Mouse (Mus musculus) cerebellum, adult 11 months (tissue): Measurements from ENCODE around the gene Olfr1406.
"Not testable (repeated sequence)": the region's sequence is repeated elsewhere in the genome, so short reads cannot be mapped to it uniquely, and the experiment has no call there.

Source experiments
- DNase-seq: peaks from one replicate; pipeline ENCODE4 v3.0.0; 2022

Olfr1406 gene

DNA sequence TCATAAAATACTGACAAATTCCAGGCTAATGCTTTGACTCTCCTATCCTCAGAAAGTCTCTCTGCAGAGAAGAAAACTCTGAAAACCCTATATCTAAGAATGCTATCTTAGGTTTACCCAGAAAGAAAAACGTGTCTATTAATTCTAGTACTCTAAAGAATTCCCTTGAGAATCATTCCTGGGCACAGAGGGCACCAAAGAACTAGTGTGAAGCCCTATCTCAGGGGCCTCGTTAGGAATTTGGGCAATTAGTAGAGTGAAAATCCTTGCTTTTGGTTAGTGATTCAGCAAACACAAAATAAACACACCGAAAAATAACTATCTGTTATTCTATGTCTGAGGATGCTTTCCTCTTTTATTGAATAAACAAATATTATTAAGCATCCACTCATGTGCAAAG lies at the start of gene Olfr1406:
Gene Olfr1406 (minus strand): TSS at position 101 of the 400 bp plus-strand sequence.
- no peak for DNase-seq

DNA sequence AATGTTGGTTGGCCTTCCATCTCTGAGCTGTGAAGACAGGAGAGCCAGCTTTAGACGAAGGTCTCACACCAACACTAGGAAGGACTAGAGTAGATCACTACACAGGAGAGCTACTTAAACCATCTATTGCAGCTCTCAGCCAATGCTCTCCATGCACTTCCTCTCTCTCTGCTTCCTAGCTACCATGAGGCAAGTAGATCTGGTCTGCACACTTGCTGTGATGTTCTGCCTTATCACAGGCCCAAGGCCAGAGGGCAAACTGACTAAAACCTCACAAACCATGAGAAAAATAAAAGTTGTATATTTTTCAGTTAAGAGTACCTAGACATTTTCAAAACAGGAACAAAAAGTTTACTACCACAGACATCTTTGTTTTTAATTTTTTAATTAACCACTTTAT lies 46.6 kb upstream of the Olfr1406 start:
- not testable (repeated sequence) for DNase-seq

DNA sequence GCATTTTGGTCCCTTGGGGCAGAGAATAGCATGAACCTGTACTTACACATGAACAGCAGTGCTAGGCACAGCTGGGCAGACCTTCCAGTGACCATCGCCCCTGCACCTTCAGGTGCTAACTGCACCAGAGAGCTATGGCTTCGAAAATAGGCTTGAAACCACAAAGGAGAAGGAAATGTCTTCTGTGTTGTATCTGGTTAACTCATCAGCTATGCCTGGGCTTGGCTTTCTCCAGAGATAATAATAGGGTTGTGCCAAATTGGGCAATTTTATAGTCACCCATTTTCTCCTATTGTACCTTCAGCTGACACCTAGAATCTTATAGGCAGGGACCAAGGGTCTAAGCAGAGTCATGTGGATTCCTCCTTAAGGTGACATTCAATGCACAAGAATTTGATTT lies 36.6 kb upstream of the Olfr1406 start, which contains the start of gene Fcer1a:
Gene Fcer1a (minus strand): TSS at position 134 of the 400 bp plus-strand sequence.
- DNase-seq = no peak

DNA sequence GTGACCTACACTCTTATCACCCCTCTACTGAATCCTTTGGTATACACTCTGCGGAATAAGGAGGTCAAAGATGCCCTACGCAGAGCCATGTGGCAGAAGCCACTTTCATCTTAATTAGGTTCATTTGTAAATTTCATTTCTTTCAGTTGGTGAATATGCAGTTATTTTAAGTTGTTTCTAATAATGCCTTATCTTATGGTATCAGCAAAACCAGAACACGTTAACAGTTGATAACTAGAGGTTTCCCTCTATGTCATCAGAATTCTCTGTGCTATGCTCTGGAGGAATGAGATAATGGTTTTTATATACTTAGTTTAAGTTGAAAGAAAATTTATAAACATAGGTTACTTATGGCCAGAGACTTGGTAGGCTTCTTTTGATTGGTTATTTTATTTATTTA lies 26.0 kb upstream of the Olfr1406 start:
- no peak for DNase-seq

DNA sequence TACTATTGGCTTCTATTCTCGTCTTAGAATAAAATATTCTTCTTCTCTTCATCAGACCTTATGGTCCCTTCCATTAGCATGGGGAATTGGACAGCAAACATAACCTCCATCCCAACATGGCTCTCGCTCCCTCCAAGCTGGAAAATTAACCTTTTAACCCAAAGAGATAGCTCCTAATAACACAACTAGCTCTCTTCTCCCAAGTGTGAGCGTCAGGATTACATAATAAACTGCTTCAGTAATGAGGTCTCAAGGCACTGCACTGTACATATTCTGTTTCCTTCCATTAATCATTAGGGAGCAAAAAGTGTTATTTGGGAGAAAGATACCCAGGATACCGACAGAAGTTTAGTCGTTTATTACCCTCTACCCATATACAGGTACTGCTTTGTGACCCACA lies 21.7 kb upstream of the Olfr1406 start, which contains the start of gene Olfr1404:
Gene Olfr1404 (plus strand): TSS at position 301 of the 400 bp plus-strand sequence.
- no peak for DNase-seq

DNA sequence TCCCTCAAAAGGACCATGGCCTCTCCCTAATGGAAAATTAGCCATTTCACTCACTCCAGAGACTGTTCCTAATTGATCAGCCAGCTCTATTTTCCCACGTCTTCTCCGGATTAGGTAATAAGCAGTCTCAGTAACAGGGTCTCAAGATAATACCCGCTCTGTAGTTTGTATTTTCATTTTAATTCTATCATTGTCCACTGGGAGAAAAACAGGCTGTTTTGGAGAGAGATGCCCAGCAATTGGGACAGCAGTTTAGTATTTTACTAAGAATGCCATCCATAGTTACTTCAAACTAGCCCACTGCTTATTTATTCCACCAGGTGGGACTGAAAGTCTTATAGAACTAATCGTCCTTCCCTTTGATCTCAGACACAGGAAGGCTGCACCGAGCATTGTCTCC lies 7.1 kb upstream of the Olfr1406 start, which contains the start of gene Olfr218:
Gene Olfr218 (plus strand): TSS at position 301 of the 400 bp plus-strand sequence.
- DNase-seq = no peak

DNA sequence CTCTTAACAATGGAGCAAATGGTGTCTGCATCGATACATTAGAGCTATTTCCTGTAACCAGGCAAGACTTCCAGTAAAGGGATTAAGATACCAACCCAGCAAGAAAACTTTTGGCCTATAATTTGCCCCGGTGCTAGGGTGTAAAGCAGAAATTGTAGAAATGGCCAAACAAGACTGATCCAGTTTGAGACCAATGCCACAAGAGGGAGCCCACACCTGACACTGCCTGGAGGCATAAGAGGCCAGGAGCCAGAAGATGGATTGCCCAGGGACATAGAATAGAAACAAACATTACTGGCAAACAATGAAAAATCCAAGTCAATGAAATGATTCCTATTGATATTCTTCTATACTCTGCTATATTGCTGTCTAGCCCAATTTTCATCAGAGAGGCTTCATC lies 5.9 kb upstream of the Olfr1406 start:
- no peak for DNase-seq

DNA sequence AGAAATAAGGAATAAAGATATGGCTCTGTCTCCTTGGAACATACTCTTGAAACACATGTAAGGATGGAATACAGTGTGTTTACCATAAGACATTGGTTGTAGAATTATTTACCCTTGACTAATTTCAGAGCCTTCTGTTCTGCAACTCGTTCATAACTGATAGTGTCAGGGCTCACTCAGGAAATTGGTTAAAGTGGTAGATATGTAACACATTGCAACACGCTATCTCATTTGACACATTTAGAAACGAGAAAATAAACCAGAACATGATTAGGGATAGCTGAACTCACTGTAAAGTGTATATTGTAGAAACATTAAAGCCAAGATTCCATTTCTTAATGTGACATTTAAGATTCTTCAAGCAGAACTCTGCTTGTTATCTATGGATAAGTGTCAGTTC lies 1.6 kb upstream of the Olfr1406 start:
- no peak for DNase-seq

DNA sequence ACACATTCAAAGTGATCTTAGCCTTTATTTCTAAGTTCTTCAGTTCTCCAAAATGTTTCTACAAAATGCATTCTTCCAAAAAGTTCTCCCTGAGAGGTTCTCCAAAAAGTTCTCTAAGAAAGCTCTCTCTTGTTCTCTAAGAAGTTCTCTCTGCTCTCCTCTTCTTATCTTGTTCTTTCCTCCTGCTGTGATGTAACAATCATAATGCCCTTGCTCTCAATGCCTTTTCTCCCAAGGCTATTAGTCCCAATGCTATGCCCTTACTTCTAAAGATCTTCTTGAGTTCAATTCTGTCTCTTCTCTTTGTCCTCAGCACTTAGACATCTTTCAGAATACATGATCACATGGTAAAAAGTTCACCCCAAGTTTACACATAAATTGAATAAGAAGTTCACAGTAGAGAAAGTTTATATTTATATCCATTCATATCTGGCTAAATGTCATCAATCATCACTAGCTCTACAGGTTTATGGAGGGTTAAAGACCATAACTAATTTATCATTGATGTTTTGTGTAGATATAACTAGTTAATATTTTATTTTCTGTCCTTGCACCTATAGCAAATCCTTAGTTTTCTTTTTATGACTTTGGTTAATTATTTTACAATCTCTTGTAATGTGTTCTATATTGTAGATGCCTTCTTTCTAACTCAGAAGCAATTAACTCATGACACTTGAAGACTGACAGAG lies 16.1 kb downstream of the Olfr1406 start:
- DNase-seq = no peak

DNA sequence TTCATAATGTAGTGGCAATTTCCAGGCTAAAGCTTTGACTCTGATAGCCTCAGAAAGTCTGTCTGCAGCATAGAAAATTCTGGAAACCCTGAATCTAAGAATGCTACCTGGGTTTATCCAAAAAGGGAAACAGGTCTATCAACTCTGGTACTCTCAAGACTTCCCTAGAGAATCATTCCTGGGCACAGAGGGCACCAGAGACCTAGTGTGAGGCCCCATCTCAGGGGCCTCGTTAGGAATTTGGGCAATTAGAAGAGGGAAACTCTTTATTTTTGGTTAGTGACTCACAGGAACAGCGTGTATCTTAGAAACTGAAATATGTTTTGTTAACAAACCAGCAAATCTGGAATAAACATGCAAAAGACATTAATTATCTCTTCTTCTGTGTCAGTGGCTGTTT lies 53.2 kb downstream of the Olfr1406 start, which contains the start of gene Olfr1408:
Gene Olfr1408 (minus strand): TSS at position 101 of the 400 bp plus-strand sequence.
- no peak for DNase-seq
